Mouse (Mus musculus): ENCODE results near the gene Actg1. TPM values are rescaled to one million over a fixed set of nuclear protein-coding genes. Genes with fewer than 3 reads are reported as not detected.

Gene Actg1
- polyA plus RNA-seq, 1 experiment = 1,751 TPM

- 74% methylated on average over 7 of the region's 7 CpGs for WGBS
- no peak for DNase-seq (ENCODE audit: low read depth, low spot score)
Measured at GRCm38 (mm10) chr11:120297767-120298166, 50.6 kb downstream of the Actg1 start.

DNA sequence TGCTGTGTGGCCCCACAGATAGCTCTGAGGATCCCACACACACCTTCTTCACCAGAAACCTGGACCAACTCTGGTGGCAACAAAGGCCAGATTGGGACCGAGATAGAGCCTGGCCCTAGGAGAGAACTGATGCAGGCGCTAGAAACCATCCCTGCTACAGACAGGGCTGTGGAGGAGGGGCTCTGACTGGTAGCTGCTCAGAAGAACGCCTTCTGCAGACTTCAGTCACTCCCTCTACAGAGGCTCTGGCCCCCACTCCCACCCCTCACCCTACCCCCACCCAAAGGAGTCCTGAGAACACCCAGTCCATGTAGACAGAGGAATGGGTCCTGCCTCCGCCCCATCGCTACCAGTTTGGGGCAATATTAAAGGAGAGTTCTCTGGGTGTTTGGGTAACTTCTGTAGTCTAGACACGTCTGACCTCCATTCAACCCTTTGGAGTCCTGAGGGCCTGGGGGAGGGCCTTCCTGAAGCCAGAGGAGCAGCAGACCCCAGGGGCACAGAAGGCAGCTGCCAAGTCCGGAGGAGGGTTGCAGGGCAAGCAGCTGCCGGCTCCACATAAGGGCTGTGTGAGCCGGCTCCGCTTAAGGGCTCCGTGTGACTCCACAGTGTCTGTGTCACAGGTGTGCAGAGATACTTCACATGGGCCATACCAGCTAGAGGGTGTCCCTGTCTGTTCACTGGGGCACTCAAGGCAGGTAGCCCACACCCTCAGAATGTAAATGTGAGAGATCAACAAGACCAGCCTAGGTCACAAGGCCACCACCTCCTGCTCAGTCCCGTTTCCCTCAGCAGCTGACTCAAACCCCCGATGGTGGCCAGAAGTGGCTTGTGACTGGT is 51.8 kb downstream of the Actg1 start:
- WGBS = 56% methylated on average over 13 of the region's 13 CpGs
- no peak for DNase-seq (ENCODE audit: low read depth, low spot score)

Other genes starting within 250 kb of the Actg1 start
- gene Tepsin, start 249.8 kb downstream of the Actg1 start, polyA plus RNA-seq (2012; rRNA removed) = 51.1 and 76.8 TPM in 2 replicates
- 53.1 and 56.0 TPM in 2 replicates for gene Ndufaf8, start 249.6 kb downstream of the Actg1 start, polyA plus RNA-seq (2012; rRNA removed)
- gene Slc38a10, start 197.2 kb downstream of the Actg1 start, polyA plus RNA-seq (2012; rRNA removed) = 67.3 and 112 TPM in 2 replicates
- 7.6 and 8.2 TPM in 2 replicates for gene Bahcc1, start 115.6 kb downstream of the Actg1 start, polyA plus RNA-seq (2012; rRNA removed)
- gene Fscn2, start 13.0 kb upstream of the Actg1 start, polyA plus RNA-seq (2012; rRNA removed) = not detected in 2 replicates
- 33.5 and 34.5 TPM in 2 replicates for gene Faap100, start 30.2 kb upstream of the Actg1 start, polyA plus RNA-seq (2012; rRNA removed)
- gene Nploc4, start 89.2 kb upstream of the Actg1 start, polyA plus RNA-seq (2012; rRNA removed) = 42.4 and 50.9 TPM in 2 replicates
- gene Tspan10, start 94.1 kb upstream of the Actg1 start, polyA plus RNA-seq (2012; rRNA removed) = 0.85 and 1.1 TPM in 2 replicates
- gene Pde6g, start 105.0 kb upstream of the Actg1 start, polyA plus RNA-seq (2012; rRNA removed) = 0.30 and 0.89 TPM in 2 replicates
- gene Oxld1, start 109.5 kb upstream of the Actg1 start, polyA plus RNA-seq (2012; rRNA removed) = 18.2 and 19.6 TPM in 2 replicates
- gene Ccdc137, start 109.6 kb upstream of the Actg1 start, polyA plus RNA-seq (2012; rRNA removed) = 12.3 and 15.1 TPM in 2 replicates
- gene Arl16, start 119.1 kb upstream of the Actg1 start, polyA plus RNA-seq (2012; rRNA removed) = 16.8 and 18.8 TPM in 2 replicates
- gene Mrpl12, start 136.1 kb upstream of the Actg1 start, polyA plus RNA-seq (2012; rRNA removed) = 139 and 148 TPM in 2 replicates
- 287 and 345 TPM in 2 replicates for gene Slc25a10, start 143.3 kb upstream of the Actg1 start, polyA plus RNA-seq (2012; rRNA removed)
- 0.90 and 1.1 TPM in 2 replicates for gene Gcgr, start 182.2 kb upstream of the Actg1 start, polyA plus RNA-seq (2012; rRNA removed)
- gene Mcrip1, start 201.2 kb upstream of the Actg1 start, polyA plus RNA-seq (2012; rRNA removed) = 36.6 and 46.6 TPM in 2 replicates
- gene Ppp1r27, start 202.6 kb upstream of the Actg1 start, polyA plus RNA-seq (2012; rRNA removed) = 0.22 TPM in 1 of 2 replicates, not detected in the other
- 496 and 716 TPM in 2 replicates for gene P4hb, start 224.7 kb upstream of the Actg1 start, polyA plus RNA-seq (2012; rRNA removed)
- gene Arhgdia, start 233.1 kb upstream of the Actg1 start, polyA plus RNA-seq (2012; rRNA removed) = 745 and 760 TPM in 2 replicates
- gene Alyref, start 249.8 kb upstream of the Actg1 start, polyA plus RNA-seq (2012; rRNA removed) = 45.9 and 54.0 TPM in 2 replicates
- gene Anapc11, start 249.9 kb upstream of the Actg1 start, polyA plus RNA-seq (2012; rRNA removed) = 84.8 and 85.4 TPM in 2 replicates